Mouse (Mus musculus): Measurements from ENCODE around the gene Orai2. TPM values are rescaled to one million over a fixed set of nuclear protein-coding genes. Genes with fewer than 3 reads are reported as not detected.
"Not testable (repeated sequence)": the region's sequence is repeated elsewhere in the genome, so short reads cannot be mapped to it uniquely, and the experiment has no call there.

Orai2 gene
- polyA plus RNA-seq, 1 experiment, result 10.0 TPM

DNA sequence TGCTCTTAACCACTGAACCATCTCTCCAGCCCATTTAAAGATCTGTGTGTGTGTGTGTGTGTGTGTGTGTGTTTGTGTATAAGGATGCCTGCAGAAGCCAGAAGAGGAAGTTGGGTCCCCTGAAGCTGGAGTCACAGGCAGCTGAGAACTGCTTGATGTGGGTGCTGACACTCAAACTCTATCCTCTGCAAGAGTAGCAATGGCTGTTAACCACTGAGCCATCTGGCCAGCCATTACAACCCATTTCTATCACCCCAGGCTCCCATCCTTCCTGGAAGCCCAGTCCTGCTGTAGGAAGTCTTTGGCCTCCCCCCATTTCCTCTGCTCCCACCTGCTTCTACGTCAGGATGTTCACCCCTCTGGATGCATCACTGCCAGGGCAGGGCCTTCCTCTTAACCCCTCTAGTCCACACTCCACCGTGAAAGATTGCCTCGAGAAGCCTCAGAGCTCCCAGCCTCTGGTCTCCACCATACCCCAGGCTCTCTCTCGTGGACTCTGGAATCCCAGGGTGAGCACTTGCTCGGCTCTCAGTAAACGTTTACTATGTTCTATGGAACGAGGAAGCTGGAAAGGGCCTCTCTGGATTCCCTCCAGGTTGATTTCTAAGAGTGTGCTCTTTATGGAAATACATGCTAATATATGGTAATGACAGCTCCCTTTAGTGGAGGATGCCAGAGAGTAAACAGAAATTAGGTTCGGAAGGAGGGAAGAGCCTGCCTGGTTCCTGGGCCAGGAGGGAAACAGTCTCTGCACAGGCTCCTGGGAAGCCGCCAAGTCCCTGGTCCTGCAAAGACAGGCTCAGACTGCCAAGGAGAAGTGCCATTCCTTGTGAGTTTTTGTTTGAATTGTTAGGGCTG, 3.3 kb upstream of the Orai2 start:
- no peak for DNase-seq (ENCODE audit: low read depth)

DNA sequence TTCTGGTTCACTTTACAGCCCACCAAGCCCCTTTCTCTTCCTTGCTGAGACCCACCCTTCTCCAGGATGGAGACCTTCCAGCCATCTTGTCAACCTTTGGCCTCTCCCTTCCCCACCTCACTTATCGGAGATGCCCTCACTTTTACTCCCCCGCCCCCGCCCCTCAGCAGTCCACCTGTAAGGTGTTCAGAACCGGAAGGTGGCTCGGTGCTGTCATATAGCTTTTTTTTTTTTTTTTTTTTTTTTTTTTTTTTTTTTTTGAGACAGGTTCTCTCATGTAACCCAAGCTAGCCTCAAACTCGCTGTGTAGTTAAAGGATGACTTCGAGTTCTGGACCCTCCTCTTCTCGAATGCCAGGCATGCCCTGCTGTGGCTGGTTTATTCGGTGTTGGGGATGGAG, 2.4 kb upstream of the Orai2 start:
- no peak for DNase-seq (ENCODE audit: low read depth)

- no peak for DNase-seq (ENCODE audit: low read depth)
Observed at GRCm38 (mm10) chr5:136171363-136172341, 1.1 kb upstream of the Orai2 start.

DNA sequence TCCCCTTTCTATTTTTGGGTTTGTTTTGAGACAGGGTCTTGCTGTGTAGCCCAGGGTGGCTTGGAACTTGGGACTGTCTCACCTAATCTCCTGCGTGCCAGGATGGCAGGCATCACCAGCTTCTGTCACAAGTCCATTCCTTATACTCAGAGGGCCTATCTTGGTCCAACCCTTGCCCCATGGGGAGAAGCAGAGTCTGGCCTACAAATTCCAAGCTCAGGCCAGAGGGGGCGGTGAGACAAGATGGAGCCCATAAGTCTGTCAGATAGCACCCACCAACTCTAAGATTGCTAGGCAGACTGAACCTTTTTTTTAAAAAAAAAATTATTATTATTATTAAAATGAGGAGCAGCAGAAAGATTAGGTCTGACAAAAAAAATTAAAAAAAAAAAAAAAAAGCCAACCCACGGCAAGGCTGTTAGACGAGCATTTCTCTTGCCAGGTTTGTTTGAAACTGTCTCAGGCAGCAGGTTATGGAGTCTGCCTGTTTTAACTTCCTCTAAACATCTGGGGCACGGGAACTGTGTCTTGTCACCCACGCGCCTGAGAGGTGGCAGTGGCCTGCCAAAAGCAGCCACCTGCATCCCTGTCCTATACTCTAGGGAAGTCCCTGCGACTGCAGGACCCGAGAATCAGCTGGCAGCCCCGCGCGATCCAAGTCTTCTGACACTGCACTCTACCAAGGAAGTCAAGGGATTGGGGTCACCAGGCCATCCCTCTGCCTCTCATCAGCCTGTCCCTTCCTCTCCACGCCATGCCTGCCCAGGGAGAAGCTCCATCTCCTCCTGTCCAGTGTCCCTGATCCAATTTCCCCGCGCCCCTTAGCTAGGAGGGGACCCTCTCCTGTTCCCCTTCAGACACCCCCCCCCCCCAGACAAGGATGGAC, 644 bp downstream of the Orai2 start:
- no peak for DNase-seq (ENCODE audit: low read depth)

DNA sequence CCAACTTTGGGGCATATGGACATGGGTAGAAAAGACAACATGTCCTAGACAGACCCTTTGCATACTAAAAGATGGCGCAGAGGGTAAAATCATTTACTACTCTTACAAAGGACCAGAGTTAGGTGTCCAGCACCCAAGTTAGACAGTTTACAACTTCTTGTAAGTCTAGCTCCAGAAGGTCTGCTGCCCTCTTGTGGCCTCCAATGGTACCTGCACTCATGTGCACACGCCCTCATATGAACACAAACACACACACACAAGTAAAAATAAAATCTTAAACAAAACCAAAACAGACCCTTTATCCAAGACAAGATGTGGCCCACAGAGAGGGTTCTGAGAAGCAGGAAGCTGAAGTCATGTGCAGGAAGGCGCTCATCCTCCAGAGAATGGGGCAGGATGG, 2.4 kb downstream of the Orai2 start:
- no peak for DNase-seq (ENCODE audit: low read depth)

DNA sequence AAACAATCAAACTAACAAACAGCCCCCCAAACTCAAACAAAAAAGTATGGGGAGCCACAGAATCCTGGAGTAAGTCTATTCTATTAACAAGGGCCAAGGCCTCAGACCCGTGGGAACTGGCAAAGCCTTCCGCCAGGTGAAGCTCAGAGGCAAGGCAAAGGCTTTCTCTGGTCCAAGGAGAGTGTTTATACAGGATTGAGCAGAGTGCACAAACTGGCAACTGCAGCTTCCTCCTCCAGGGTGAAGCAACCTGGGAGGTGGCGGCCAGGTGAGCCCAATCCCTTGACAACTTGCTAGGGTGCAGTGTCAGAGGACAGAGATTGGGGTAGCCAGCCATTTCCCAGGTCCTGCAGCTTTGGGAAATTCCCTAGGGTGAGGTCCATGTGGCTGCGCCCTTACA, 3.2 kb downstream of the Orai2 start:
- no peak for DNase-seq (ENCODE audit: low read depth)

DNA sequence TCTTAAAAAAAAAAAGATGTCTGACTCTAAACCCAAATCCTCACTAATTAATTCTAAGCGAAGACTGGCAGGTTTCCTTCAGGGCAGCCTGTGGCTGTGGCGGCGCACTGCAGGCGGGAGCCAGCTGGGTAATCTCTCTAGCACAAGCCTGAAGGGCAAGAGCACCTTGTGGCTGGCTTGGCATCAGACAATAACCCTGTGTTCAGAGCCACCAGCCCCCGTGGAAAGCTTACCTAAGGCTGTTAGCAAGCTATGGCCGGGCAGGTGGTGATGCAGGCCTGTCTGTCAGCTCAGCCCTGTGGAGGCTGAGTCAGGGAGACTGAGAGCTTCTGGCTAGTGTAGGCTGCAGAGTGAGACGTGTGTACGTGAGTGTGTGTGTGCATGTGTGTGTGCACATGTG, 5.3 kb downstream of the Orai2 start:
- DNase-seq (ENCODE audit: low read depth), result no peak

GRCm38 (mm10) chr5:136163807-136164474, 6.6 kb downstream of the Orai2 start:
- DNase-seq (ENCODE audit: low read depth), result no peak

GRCm38 (mm10) chr5:136160084-136160483, 10.4 kb downstream of the Orai2 start:
- DNase-seq (ENCODE audit: low read depth), result not testable (repeated sequence)

GRCm38 (mm10) chr5:136155399-136155798, 15.1 kb downstream of the Orai2 start:
- no peak for DNase-seq (ENCODE audit: low read depth)

DNA sequence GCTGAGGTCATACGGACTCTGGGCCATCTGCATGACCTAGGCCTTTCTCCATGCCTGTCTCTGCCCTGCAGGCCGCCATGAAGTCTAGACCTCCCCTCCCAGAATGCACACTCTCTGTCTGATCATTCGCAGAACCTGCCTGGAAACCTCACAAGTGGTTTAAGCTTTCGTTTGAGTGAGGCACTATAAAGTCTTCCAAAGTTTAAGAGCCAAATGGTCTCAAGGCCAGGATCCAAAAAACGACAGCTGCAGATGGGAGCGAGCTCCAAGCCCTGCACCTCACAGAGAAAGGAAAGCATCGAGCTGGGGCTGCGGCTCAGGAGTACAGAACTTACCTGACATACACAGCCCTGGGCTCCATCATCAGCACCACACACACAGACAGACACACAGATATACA, 18.1 kb downstream of the Orai2 start:
- no peak for DNase-seq (ENCODE audit: low read depth)

DNA sequence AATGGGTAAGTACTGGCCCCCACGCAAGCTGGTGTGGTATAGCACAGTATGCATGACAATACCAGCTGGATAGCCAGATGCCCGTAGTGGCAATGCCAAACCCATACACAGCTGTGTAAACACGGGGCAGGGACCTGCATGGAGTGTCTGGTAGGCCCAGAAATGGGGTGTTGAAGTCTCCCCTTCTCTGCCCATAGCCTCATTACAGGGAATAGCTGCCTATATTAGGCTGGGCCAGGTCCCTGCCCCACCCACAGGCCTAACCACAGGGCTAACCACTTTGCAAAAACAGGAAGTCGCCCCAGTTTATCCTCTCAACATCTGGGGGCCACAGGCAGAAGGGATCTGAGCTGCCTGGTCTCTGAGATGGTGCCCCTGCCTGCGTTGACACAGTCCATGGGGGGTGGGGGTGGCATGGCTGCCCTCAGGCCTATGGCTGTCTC, 21.4 kb downstream of the Orai2 start:
- DNase-seq (ENCODE audit: low read depth), result not testable (repeated sequence)

DNA sequence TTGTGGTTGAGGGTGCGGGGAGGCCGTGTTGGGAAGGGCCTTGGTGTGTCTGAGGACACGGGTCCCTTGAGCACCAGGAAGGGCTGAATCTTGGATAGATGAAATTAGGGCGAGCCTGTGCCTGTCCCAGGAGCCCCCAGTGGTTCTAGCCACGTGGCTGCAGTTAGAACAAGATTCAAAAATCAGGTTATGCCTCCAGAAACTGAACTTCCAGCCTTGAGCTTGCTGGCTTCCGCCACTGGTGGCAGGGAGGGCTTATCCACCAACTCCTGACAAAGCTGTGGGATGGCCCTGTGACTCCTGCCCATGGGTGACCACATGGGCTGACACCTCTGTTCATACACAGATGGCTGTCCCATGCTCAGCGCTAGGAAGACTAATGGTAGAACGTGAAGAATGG, 22.8 kb downstream of the Orai2 start:
- no peak for DNase-seq (ENCODE audit: low read depth)

DNA sequence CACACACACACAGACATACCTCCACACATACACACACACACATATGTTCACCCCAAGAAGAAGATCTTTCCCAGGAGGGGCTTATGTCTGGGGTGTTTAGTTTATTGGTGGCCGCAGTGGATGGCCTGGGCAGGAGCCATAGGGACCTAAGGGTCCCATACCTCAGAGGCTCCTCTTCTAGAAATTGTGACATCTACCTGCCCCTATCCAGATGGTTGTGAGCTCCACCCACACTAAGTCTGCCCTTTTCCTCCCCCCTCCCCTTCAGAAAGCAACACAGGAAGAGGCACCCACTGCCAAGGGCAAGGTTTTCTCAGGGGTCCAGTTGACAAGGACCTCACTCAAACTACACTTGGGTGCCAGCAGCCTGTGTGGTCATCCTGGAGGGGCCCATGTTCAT, 23.6 kb downstream of the Orai2 start:
- DNase-seq (ENCODE audit: low read depth), result no peak

DNA sequence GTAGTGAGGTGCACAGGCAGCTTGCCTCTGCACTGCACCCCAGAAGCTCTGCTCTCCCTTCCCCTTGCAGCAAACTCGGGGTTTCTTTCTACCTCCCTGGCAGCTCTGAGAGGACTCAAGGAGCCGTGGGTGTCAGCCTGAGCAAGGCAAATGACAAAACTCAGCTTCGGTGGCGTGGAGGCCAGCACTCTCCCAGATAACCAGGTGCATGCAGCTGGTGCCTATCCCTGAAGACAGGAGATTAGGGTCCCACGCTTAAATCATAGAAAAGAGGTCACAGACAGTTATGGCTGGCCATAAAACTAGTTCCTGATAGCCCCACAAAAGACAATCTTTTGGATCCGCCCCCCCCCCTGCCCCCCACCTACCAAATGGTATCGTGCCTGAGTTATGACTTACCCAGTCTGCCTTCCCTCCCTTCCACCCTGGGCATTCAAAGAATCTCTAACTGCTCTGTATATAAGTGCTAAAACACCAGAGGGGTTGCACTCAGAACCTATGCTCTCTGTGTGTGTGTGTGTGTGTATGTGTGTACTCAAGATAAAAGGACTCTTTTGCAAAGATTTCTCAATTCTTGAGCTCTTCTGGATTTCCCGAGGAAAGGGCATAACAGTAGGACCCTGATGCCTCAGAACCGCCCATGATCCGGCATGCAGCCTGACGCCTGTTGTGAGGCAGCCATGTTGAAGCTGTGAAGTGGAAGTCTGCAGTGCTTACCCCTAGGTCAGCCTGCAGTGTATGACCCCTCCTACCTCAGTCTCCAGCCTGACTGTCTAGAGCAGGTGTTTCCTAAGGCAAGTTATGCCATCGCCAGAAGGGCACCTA, 25.7 kb downstream of the Orai2 start:
- DNase-seq (ENCODE audit: low read depth), result no peak

DNA sequence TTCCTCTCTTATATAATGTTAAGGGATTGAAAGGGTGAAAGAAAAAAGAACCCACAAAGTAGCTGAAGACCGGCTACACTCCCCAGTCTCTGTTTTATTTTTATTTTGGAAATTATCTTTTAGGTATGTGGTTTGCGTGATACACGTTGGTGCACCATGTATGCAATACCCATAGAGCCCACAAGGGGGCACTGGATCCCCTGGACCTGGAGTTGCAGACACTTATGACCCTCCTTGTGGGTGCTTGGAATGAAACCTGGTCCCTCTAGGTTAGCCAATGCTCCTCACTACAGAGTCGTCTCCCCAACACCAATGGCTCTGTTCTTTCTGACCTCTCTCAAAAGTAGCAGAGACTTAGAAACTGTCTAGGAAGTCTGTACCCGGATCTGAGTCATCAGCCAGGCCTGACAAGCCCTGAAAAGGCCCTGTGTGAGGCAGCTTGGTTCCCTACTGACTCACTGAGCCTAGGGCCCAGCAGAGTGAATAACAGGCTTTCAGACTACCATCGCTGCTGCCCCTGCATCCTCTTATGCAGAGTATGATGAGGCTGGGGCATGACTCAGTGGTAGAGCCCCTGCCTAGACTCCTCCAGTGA, 27.3 kb downstream of the Orai2 start:
- no peak for DNase-seq (ENCODE audit: low read depth)

DNA sequence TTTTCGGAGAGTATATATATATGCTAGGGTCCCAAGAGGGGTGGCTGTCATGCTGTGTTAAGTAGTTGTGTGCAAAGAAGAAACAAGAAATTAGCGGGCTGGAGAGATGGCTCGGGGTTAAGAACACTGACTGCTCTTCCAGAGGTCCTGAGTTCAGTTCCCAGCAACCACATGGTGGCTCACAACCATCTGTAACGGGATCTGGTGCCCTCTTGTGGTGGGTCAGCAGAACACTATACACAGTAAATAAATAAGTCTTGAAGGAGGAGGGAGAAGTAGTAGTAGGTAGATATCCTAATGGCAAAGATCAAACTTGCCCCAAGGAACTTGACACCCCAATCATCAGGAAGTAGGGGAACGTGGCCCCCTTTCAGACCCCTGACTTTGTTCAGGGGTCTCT, 27.8 kb downstream of the Orai2 start:
- DNase-seq (ENCODE audit: low read depth), result no peak

DNA sequence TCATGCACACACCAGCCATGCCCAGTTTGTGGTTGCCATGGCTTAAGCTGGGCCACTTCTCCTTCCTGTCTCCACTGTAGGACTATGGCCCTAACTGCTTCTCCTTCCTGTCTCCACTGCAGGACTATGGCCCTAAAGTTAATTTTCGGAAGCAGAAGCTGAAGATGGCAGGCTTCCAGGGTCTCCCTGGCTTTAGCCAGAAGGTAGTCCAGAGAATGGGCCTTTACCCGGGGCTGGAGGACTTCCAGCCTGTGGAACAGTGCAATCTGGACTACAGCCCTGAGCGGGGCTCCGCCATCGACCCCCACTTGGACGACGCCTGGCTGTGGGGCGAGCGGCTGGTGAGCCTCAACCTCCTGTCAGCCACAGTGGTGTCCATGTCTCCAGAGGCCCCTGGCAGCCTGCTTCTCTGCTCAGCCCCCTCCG, 30.4 kb downstream of the Orai2 start:
- DNase-seq (ENCODE audit: low read depth), result no peak

- no peak for DNase-seq (ENCODE audit: low read depth)
Observed at GRCm38 (mm10) chr5:136139393-136139792, 31.1 kb downstream of the Orai2 start.
